Mouse (Mus musculus): ENCODE results near the gene Prpf40b. TPM values are rescaled to one million over a fixed set of nuclear protein-coding genes. Genes with fewer than 3 reads are reported as not detected.

The Prpf40b gene
- polyA plus RNA-seq, 1 experiment from 2014 or later, result 115 TPM

DNA sequence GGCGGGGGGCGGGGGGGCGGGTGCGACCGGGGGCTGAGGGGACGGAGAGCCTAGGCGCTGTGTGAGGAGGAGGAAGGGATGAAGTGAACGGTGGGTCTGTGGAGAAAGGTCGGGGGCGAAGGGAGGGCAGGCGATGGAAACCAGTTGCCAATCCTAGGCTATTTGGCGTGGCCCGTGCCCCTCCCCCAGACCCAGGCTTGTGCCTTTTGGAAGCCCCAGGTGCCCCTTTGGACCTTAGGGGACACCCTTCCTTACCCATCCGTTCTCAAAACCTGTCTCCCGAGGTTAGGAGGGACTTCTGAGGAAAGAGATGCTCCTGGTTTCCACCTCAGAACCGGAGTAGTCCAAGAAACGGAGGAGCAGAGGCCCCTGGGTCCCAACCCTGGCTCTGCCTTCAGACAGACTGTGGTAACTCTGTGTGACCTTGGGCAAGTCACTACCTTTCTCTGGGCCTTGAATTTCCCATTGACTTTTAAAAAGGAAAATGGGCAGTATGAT lies 646 bp downstream of the Prpf40b start, which contains the start of gene Fam186b:
TSS of gene Fam186b (minus strand) at position 405 of the 498 bp plus-strand sequence.
- Histone ChIP-seq H3K27me3 (no peaks in the 10 kb centered on the region), H3K4me1 (peaks cover 23% of the 10 kb centered on the region), H3K4me3 (peak within 1 kb of the TSS; percentile 70), H3K9me3 (no peaks in the 10 kb centered on the region), H3K9ac (replicated peaks) (peak within 1 kb of the TSS; percentile 62), H3K4me2 (replicated peaks) (peak within 1 kb of the TSS; percentile 54), H3K36me3 (peaks cover 4% of the 10 kb centered on the region; the same call in 1 of the 2 replicates), H3K27ac (replicated peaks) (peak within 1 kb of the TSS; percentile 90)
- under 1% methylated on average over 15 of the region's 17 CpGs for WGBS
- ATAC-seq (replicated peaks), result peak; percentile 53

DNA sequence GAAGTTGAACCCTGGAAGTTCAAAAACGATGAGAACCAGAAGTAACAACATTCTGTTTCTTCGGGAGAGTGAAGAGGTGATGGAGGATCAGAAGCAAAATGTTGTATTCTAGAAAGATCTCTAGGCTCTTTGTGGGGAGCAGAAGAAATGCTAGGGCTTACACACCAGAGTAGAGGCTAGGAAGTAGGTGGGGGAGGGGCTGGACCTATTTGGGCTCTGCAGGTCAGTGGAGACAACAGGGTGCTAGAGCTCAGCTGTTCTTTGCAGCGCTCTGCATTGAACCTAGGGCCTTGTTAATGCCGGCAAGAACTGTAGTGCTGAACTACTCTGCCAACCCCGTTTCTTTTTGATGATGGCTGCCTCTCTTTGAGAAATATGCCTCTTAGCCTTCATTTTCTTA lies 1.3 kb downstream of the Prpf40b start:
- Histone ChIP-seq H3K4me1 (peaks cover 23% of the 10 kb centered on the region), H3K27ac (replicated peaks) (peak overlapping the region; percentile 90), H3K9ac (replicated peaks) (peak overlapping the region; percentile 62; the same call in 1 of the 2 replicates), H3K36me3 (peaks cover 5% of the 10 kb centered on the region; the same call in 1 of the 2 replicates), H3K4me3 (peak overlapping the region; percentile 70), H3K9me3 (no peaks in the 10 kb centered on the region), H3K4me2 (replicated peaks) (peak overlapping the region; percentile 54), H3K27me3 (no peaks in the 10 kb centered on the region)
- 30% methylated on average over 5 of the region's 5 CpGs for WGBS
- no peak for ATAC-seq (replicated peaks)

DNA sequence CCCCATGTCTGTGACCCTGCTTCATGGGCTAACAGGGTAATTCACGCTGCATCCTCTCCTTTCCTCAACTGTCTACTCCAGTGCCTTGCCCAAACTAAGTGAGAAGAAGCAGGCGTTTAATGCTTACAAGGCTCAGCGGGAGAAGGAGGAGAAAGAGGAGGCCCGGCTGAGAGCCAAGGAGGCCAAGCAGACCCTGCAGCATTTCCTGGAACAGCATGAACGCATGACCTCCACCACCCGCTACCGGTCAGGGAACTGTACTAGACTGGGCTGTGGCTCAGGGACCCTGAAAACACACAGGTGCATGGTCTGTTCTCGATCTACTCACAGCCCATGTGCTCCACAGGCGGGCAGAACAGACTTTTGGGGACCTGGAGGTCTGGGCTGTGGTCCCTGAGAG lies 12.6 kb downstream of the Prpf40b start:
- no peak overlapping the region for H3K27ac ChIP-seq (replicated peaks)
- no peaks in the 10 kb centered on the region for H3K9me3 ChIP-seq
- H3K9ac ChIP-seq (replicated peaks), result no peak overlapping the region
- H3K27me3 ChIP-seq, result no peaks in the 10 kb centered on the region
- 87% methylated on average over 9 of the region's 9 CpGs for WGBS
- ATAC-seq (replicated peaks), result no peak
- H3K36me3 ChIP-seq, result peaks cover 85% of the 10 kb centered on the region
- no peak overlapping the region for H3K4me2 ChIP-seq (replicated peaks)
- H3K4me3 ChIP-seq, result no peak overlapping the region
- no peaks in the 10 kb centered on the region for H3K4me1 ChIP-seq

DNA sequence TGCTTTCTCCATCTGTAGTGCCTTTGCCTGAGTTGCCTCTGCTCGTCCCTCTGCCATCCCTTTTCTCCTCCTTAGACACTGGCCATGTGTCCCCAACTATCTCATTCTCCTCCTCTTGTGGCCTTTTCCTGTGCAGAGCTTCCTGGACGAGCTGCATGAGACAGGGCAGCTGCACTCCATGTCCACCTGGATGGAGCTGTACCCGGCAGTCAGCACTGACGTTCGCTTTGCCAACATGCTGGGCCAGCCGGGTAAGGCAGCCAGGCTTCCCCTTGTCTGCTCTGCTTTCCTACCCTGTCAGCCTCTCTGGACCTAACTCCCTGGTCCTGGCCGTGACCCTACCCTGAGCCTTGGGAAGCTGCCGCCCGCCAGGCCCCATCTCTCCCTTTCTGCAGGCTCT lies 14.7 kb downstream of the Prpf40b start:
- Histone ChIP-seq H3K9ac (replicated peaks) (no peak overlapping the region), H3K27me3 (no peaks in the 10 kb centered on the region), H3K27ac (replicated peaks) (no peak overlapping the region), H3K4me3 (no peak overlapping the region), H3K4me1 (no peaks in the 10 kb centered on the region), H3K36me3 (peaks cover 96% of the 10 kb centered on the region), H3K9me3 (no peaks in the 10 kb centered on the region), H3K4me2 (replicated peaks) (no peak overlapping the region)
- WGBS, result 89% methylated on average over 9 of the region's 9 CpGs
- no peak for ATAC-seq (replicated peaks)

DNA sequence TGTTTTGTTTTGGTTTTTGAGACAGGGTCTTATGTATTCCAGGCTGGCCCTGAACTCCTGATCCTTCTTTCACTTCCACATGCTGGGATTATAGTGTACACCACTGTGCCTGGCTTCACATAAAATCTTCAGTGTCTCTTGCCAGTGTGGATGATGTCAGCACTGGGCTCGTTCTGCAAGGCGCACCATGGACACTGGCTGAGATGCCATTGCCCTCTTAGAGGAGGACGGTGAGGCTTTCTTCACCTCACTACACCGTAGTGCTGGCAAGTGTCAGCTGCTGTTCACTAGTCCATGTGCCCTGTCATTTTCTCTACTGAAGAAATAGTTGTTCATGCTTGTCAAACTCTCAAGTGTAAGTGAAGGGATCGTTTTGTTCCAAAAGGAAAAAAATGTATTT lies 15.7 kb downstream of the Prpf40b start:
- no peaks in the 10 kb centered on the region for H3K27me3 ChIP-seq
- H3K27ac ChIP-seq (replicated peaks), result no peak overlapping the region
- peaks cover 96% of the 10 kb centered on the region for H3K36me3 ChIP-seq
- H3K4me2 ChIP-seq (replicated peaks), result no peak overlapping the region
- H3K4me3 ChIP-seq, result no peak overlapping the region
- WGBS, result 94% methylated on average over 5 of the region's 5 CpGs
- H3K9ac ChIP-seq (replicated peaks), result no peak overlapping the region
- no peaks in the 10 kb centered on the region for H3K4me1 ChIP-seq
- ATAC-seq (replicated peaks), result no peak
- no peaks in the 10 kb centered on the region for H3K9me3 ChIP-seq

DNA sequence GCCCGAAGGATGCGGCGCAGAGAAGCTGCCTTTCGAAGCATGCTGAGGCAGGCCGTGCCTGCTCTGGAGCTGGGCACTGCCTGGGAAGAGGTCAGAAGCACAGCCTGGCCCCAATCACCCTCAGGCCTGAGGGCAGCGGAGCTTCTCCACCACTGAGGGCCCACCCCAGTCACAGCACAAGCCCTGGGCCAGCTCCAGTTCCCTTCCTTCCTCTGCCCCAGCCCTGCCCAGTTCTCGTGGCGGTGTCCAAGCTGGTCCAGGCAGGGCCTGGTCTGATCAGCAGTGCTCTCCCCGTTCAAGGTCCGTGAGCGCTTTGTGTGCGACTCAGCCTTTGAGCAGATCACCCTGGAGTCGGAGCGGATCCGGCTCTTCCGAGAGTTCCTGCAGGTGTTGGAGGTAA lies 20.0 kb downstream of the Prpf40b start:
- H3K4me1 ChIP-seq, result no peaks in the 10 kb centered on the region
- no peak overlapping the region for H3K4me2 ChIP-seq (replicated peaks)
- no peaks in the 10 kb centered on the region for H3K27me3 ChIP-seq
- peaks cover 91% of the 10 kb centered on the region for H3K36me3 ChIP-seq
- ATAC-seq (replicated peaks), result no peak
- H3K27ac ChIP-seq (replicated peaks), result no peak overlapping the region
- 94% methylated on average over 16 of the region's 16 CpGs for WGBS
- no peak overlapping the region for H3K4me3 ChIP-seq
- H3K9ac ChIP-seq (replicated peaks), result no peak overlapping the region
- no peaks in the 10 kb centered on the region for H3K9me3 ChIP-seq

DNA sequence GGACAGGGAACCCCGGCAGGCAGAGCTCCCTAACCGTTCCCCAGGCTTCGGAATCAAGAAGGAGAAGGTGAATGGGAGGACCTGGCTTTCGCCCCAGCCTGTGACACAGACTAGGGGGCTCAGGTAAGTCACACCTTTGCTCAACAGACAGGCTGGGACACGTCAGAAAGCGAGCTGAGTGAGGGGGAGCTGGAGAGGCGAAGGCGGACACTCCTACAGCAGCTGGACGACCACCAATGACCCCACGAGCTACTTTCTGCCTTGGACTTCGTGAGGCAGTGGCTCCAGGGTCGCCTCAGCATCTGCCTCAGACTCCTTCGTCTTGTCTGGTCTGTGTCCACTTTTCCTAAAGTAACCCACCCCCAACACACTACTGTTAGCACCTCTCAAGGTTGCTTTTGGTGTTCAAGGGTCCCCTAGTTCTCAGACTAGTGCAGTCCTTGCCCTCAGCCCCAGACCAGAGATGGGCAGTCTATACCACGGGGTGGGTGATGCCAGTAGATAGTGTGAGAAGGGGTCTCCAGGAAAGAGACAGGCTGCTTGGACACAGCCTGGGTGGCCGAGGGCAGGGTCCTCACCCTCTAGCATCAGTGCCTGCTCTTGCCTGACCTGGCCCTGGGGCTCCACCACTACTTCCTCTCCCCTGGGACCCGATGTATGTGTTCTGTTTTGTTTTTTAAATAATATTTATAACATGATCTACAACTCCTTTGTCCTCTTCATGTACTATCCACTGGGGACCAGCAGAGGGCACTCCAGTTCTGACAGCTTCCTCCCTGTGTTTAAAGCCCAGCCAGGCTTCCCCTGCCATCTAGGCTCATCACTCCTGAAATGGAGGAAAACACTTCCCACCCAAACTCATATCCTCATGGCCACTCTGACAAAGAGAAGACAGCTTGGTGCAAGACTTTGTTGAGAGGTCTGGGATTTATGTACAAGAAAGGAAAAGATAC lies 21.7 kb downstream of the Prpf40b start:
- Histone ChIP-seq H3K9me3 (no peaks in the 10 kb centered on the region), H3K36me3 (peaks cover 89% of the 10 kb centered on the region), H3K4me3 (no peak overlapping the region), H3K27me3 (no peaks in the 10 kb centered on the region), H3K4me1 (no peaks in the 10 kb centered on the region), H3K4me2 (replicated peaks) (no peak overlapping the region), H3K27ac (replicated peaks) (peak overlapping the region; percentile 85), H3K9ac (replicated peaks) (no peak overlapping the region)
- peak; percentile 51 for ATAC-seq (replicated peaks)
- WGBS, result 81% methylated on average over 16 of the region's 16 CpGs

DNA sequence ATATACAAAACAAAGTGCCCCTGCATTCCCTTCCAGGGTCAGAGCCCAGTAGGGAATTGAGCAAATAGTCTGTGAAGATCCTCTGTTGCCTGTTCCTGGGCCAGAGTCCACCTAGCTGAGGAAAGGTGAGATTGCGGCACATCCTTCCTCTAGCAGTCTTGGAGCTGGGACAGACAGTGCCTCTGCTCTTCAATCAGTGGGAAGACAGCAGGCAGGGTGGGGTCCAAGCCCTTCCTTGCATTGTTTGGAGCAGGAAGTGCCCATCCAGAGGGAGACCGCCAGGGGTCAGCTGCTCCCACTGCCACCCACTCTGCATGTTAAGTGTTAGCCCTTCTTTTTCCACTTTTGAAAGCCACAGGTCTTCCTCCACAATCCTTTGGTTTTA lies 22.4 kb downstream of the Prpf40b start:
- Histone ChIP-seq H3K9me3 (no peaks in the 10 kb centered on the region), H3K4me3 (no peak overlapping the region), H3K27me3 (no peaks in the 10 kb centered on the region), H3K4me2 (replicated peaks) (no peak overlapping the region), H3K4me1 (no peaks in the 10 kb centered on the region), H3K36me3 (peaks cover 89% of the 10 kb centered on the region), H3K9ac (replicated peaks) (no peak overlapping the region), H3K27ac (replicated peaks) (peak overlapping the region; percentile 85)
- 87% methylated on average over 2 of the region's 2 CpGs for WGBS
- ATAC-seq (replicated peaks), result peak; percentile 41; the same call in 1 of the 2 replicates

DNA sequence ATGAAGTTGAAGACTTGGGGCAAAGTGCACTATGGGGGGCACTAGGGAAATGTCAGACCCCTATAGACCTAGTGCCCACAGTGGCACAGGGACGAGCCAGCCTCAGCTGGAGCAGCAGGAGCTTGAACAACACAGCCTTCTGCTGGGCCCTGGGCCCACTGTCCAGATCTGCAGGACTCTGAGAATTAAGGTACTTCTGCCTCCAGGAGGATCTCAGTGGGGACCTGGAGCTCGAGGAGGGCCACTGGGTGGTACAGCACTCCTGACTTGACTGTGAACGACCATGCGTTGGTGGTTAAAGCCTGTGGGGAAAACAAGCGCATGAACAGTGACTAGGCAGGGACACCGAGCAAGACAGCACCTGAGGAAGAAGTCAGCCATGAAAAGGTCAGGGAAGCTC lies 23.2 kb downstream of the Prpf40b start:
- no peaks in the 10 kb centered on the region for H3K4me1 ChIP-seq
- no peak for ATAC-seq (replicated peaks)
- H3K27ac ChIP-seq (replicated peaks), result 0 out of 2 replicates have a peak overlapping the region, but pooled peaks have one; percentile 85
- H3K9me3 ChIP-seq, result no peaks in the 10 kb centered on the region
- H3K9ac ChIP-seq (replicated peaks), result no peak overlapping the region
- H3K4me2 ChIP-seq (replicated peaks), result no peak overlapping the region
- peaks cover 91% of the 10 kb centered on the region for H3K36me3 ChIP-seq
- WGBS, result 92% methylated on average over 6 of the region's 6 CpGs
- no peaks in the 10 kb centered on the region for H3K27me3 ChIP-seq
- H3K4me3 ChIP-seq, result no peak overlapping the region

DNA sequence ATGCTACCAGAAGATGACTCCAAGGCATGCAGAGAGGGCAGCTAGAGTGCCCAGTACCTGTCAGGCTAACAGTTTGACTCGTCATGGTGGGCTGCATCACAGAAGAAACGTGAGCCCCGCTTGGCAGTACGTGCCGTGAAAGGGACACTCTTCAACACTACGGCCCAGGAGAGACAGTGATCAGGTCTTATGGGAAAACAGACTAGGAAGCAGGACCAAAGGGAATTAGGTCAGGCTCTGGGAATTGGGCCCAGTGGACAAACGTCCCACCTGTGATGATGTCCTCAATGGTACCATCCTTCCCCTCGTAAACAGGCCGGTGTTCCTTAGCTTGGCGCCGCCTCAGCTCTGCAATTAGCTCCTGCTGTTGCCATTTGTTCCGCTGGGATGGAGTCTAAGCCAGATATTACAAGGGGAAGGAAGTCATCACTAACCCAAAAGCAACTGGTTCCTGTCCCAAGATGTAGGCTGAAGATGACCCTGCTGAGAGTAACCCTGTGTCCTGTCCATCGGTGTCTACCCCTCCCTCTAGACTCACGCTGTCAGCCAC lies 24.0 kb downstream of the Prpf40b start:
- H3K9ac ChIP-seq (replicated peaks), result no peak overlapping the region
- H3K4me3 ChIP-seq, result no peak overlapping the region
- peaks cover 87% of the 10 kb centered on the region for H3K36me3 ChIP-seq
- H3K9me3 ChIP-seq, result no peaks in the 10 kb centered on the region
- H3K27me3 ChIP-seq, result no peaks in the 10 kb centered on the region
- no peak overlapping the region for H3K27ac ChIP-seq (replicated peaks)
- H3K4me1 ChIP-seq, result no peaks in the 10 kb centered on the region
- no peak for ATAC-seq (replicated peaks)
- WGBS, result 89% methylated on average over 14 of the region's 14 CpGs
- H3K4me2 ChIP-seq (replicated peaks), result no peak overlapping the region

DNA sequence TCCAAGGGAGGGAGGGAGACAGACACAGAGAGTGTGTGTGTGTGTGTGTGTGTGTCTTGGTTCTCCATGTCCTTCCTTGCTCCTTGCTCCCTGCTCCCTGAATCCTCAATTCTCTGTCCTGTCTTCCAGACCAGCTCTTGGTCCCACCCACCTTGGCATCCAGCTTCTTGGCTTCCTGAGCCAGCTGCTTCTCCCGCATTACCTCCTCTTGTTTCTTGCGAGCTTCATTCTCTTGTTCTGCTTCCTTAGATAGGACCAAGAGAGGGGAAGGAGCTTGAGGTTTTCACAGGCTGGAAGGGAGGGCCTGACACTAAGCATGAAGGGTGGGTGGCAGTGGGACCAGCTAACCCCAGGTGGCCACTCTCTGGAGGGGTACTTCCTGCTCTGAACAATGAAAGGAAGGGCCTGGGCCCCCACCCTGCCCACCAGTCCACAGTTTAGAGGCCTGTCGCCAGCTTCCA lies 24.6 kb downstream of the Prpf40b start:
- Histone ChIP-seq H3K9me3 (no peaks in the 10 kb centered on the region), H3K4me1 (no peaks in the 10 kb centered on the region), H3K4me3 (no peak overlapping the region), H3K36me3 (peaks cover 84% of the 10 kb centered on the region), H3K4me2 (replicated peaks) (no peak overlapping the region), H3K27ac (replicated peaks) (0 out of 2 replicates have a peak overlapping the region, but pooled peaks have one; percentile 19), H3K9ac (replicated peaks) (no peak overlapping the region), H3K27me3 (no peaks in the 10 kb centered on the region)
- ATAC-seq (replicated peaks), result no peak
- WGBS, result 86% methylated on average over 3 of the region's 3 CpGs

DNA sequence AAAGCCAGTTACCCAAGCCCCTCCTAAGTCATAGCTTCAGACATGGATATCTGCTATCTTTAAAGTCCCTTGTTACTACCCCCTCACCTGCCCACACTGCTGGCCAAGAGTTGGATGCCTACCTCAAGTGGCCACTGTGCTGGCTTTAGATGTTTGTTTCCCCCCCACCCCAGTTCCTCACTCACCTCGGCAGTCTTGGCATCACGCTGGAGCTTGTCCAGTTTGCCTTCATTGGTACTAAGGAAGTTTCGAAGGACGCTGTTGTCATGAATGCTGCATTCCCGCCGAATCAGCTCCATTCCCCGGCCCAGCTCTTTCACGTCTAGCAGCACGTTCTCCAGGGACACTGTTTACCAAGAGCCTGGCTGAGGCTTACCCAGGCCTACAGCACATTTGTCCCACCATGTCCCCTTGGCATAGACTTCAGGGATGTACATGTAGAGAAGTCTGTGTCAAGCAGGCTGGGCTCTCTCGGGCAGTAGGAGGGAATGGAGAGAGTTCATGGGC lies 25.3 kb downstream of the Prpf40b start:
- Histone ChIP-seq H3K9ac (replicated peaks) (no peak overlapping the region), H3K36me3 (peaks cover 85% of the 10 kb centered on the region), H3K27ac (replicated peaks) (no peak overlapping the region), H3K4me2 (replicated peaks) (no peak overlapping the region), H3K4me3 (no peak overlapping the region), H3K4me1 (no peaks in the 10 kb centered on the region), H3K27me3 (no peaks in the 10 kb centered on the region), H3K9me3 (no peaks in the 10 kb centered on the region)
- no peak for ATAC-seq (replicated peaks)
- 85% methylated on average over 10 of the region's 10 CpGs for WGBS

Measured in forebrain, embryonic 15.5 days (tissue).